Mouse (Mus musculus) lung, adult 18-20 months (tissue): ENCODE results near the gene Brms1.
A peak's percentile ranks its signal among the peaks of the same experiment; 100 is the strongest.
"Not testable (repeated sequence)": the region's sequence is repeated elsewhere in the genome, so short reads cannot be mapped to it uniquely, and the experiment has no call there.

Source experiments
- DNase-seq, 2 experiments: peaks; one replicate each; pipeline ENCODE4 v3.0.0; 2022; ENCODE audit warnings: mixed read lengths in 2 of 2

Brms1 gene

GRCm38 (mm10) chr19:5040862-5041523, at the start of gene Brms1:
TSS of gene Brms1 (plus strand) at chr19:5041354.
- peak; percentile 90 to 94 for DNase-seq

- DNase-seq = no peak
These were observed 48.8 kb upstream of the Brms1 start for GRCm38 (mm10) chr19:4992371-4992770.

- DNase-seq = peak; percentile 27 to 32
These were observed 48.2 kb upstream of the Brms1 start for GRCm38 (mm10) chr19:4992904-4993303.

- DNase-seq = no peak
These were observed 47.1 kb upstream of the Brms1 start for GRCm38 (mm10) chr19:4994043-4994442.

- DNase-seq = no peak
These were observed 41.6 kb upstream of the Brms1 start for GRCm38 (mm10) chr19:4999445-5000140.

- peak; percentile 63 to 67 for DNase-seq
These were observed 39.3 kb upstream of the Brms1 start for GRCm38 (mm10) chr19:5001666-5002406.

GRCm38 (mm10) chr19:5003644-5004043, 37.5 kb upstream of the Brms1 start:
- not testable (repeated sequence) for DNase-seq

GRCm38 (mm10) chr19:5004925-5005324, 36.2 kb upstream of the Brms1 start:
- no peak for DNase-seq

GRCm38 (mm10) chr19:5013138-5013537, 28.0 kb upstream of the Brms1 start:
- DNase-seq = no peak

- DNase-seq = peak; percentile 10 to 17
These were observed 26.2 kb upstream of the Brms1 start for GRCm38 (mm10) chr19:5014961-5015398.

GRCm38 (mm10) chr19:5016221-5016742, 24.9 kb upstream of the Brms1 start:
- DNase-seq = peak; percentile 56 to 59

- peak; percentile 68 to 80 for DNase-seq
These were observed 24.4 kb upstream of the Brms1 start for GRCm38 (mm10) chr19:5016782-5017181.

- DNase-seq = no peak
These were observed 23.5 kb upstream of the Brms1 start for GRCm38 (mm10) chr19:5017611-5018010.

GRCm38 (mm10) chr19:5018191-5018590, 23.0 kb upstream of the Brms1 start:
- no peak for DNase-seq

GRCm38 (mm10) chr19:5021416-5021815, 19.7 kb upstream of the Brms1 start:
- DNase-seq = no peak

GRCm38 (mm10) chr19:5023621-5024479, 17.3 kb upstream of the Brms1 start, which contains the start of gene Slc29a2:
TSS of gene Slc29a2 (plus strand) at chr19:5023860.
- peak; percentile 94 to 95 for DNase-seq

- DNase-seq = no peak
These were observed 15.0 kb upstream of the Brms1 start for GRCm38 (mm10) chr19:5026111-5026510.

- no peak for DNase-seq
These were observed 8.5 kb upstream of the Brms1 start for GRCm38 (mm10) chr19:5032686-5033085.

GRCm38 (mm10) chr19:5036577-5036976, 4.6 kb upstream of the Brms1 start:
- no peak for DNase-seq

- DNase-seq = peak; percentile 77 to 78
These were observed 3.2 kb upstream of the Brms1 start for GRCm38 (mm10) chr19:5037678-5038571.

GRCm38 (mm10) chr19:5038709-5039156, 2.4 kb upstream of the Brms1 start, which contains the start of the genes B4gat1 and AC124502.3:
TSS of gene B4gat1 (plus strand) at chr19:5038826.
TSS of gene AC124502.3 (plus strand) at chr19:5038891.
- DNase-seq = peak; percentile 88 to 91
